Mouse (Mus musculus) c-Kit-positive CD71-positive TER-119-negative erythroid progenitor cells, embryonic 14.5 days (primary cell): ENCODE data around the gene Stat2.
"Not testable (repeated sequence)": the region's sequence is repeated elsewhere in the genome, so short reads cannot be mapped to it uniquely, and the experiment has no call there.

Experiments
- DNase-seq: peaks from one replicate; pipeline ENCODE4 v3.0.0-alpha.2; 2013; ENCODE audit warnings: low read depth

Gene Stat2

GRCm38 (mm10) chr10:128298702-128299171, 28.4 kb downstream of the Stat2 start, which contains the start of gene Il23a:
Gene Il23a (minus strand): TSS chr10:128298752.
- no peak for DNase-seq

- no peak for DNase-seq
These were observed 32.0 kb downstream of the Stat2 start for GRCm38 (mm10) chr10:128302357-128302756.

GRCm38 (mm10) chr10:128302785-128303125, 32.4 kb downstream of the Stat2 start:
- no peak for DNase-seq

- peak; percentile 99 for DNase-seq
These were observed 33.0 kb downstream of the Stat2 start, which contains the start of gene Pan2 for GRCm38 (mm10) chr10:128303126-128304021. Gene Pan2 (plus strand): TSS chr10:128303335.

GRCm38 (mm10) chr10:128309654-128310053, 39.3 kb downstream of the Stat2 start:
- no peak for DNase-seq

- no peak for DNase-seq
These were observed 39.8 kb downstream of the Stat2 start for GRCm38 (mm10) chr10:128310177-128310576.

- DNase-seq = no peak
These were observed 40.5 kb downstream of the Stat2 start for GRCm38 (mm10) chr10:128310902-128311301.

GRCm38 (mm10) chr10:128315578-128315977, 45.2 kb downstream of the Stat2 start:
- no peak for DNase-seq

GRCm38 (mm10) chr10:128321641-128322040, 51.3 kb downstream of the Stat2 start:
- DNase-seq = no peak

GRCm38 (mm10) chr10:128322141-128323108, 52.1 kb downstream of the Stat2 start, which contains the start of gene Cnpy2:
Gene Cnpy2 (plus strand): TSS chr10:128322459.
- DNase-seq = no peak

- DNase-seq = no peak
These were observed 53.2 kb downstream of the Stat2 start for GRCm38 (mm10) chr10:128323516-128323915.

- no peak for DNase-seq
These were observed 56.5 kb downstream of the Stat2 start for GRCm38 (mm10) chr10:128326825-128327224.

- DNase-seq = no peak
These were observed 57.3 kb downstream of the Stat2 start for GRCm38 (mm10) chr10:128327610-128328009.

GRCm38 (mm10) chr10:128332358-128333249, 62.2 kb downstream of the Stat2 start:
- not testable (repeated sequence) for DNase-seq

GRCm38 (mm10) chr10:128335582-128335981, 65.2 kb downstream of the Stat2 start:
- peak; percentile 93 for DNase-seq

- DNase-seq = no peak
These were observed 65.8 kb downstream of the Stat2 start for GRCm38 (mm10) chr10:128336195-128336594.

GRCm38 (mm10) chr10:128336597-128336996, 66.2 kb downstream of the Stat2 start:
- no peak for DNase-seq

- peak; percentile 95 for DNase-seq
These were observed 67.2 kb downstream of the Stat2 start, which contains the start of gene Cs for GRCm38 (mm10) chr10:128337306-128338181. Gene Cs (plus strand): TSS chr10:128337734.

GRCm38 (mm10) chr10:128338415-128338814, 68.1 kb downstream of the Stat2 start:
- no peak for DNase-seq

GRCm38 (mm10) chr10:128338948-128339347, 68.6 kb downstream of the Stat2 start:
- DNase-seq = no peak
